Comparison of ENCODE assay signal across 23 mouse cellular contexts in the genomic region with DNA sequence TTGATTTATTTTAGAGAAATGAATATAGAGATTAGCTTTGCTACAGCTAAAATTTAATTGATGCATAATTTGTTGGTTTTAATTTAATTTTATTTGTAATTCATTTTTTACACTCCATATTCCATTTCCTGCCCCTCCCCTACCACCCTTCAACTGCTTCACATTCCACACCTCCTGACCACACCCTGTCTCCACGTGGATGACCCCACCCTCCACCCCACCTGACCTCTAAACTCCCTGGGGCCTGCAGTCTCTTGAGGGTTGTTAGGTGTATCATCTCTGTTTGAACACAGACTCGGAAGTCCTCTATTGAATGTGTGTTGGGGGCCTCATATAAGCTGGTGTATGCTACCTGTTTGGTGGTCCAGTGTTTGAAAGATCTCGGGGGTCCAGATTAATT. TPM values are rescaled to one million over a fixed set of nuclear protein-coding genes. Genes with fewer than 3 reads are reported as not detected.
A peak's percentile ranks its signal among the peaks of the same experiment; 100 is the strongest.
DNase-seq lines count a peak whose midpoint lies in the region; ATAC-seq and TF ChIP-seq lines count a peak whose summit lies in the region.
"Had no signal": no experiment of that assay in that cellular context is flagged by ENCODE, and none has a peak within 500 bp of the region (broad histone marks: within the 10 kb centered on the region; RNA-seq: fewer than 3 reads in every experiment).

No protein-coding gene starts in this region.

- H3K36me3 ChIP-seq in ES-Bruce4 (ENCODE audit: control insufficient read depth, insufficient read depth, low read length, poor library complexity, severe bottlenecking) (peaks cover 19% of the 10 kb centered on the region), ES-E14 (ENCODE audit: control insufficient read depth, insufficient read depth, low read length, poor library complexity, severe bottlenecking) (peaks cover 2% of the 10 kb centered on the region)
- peaks cover 10% of the 10 kb centered on the region; the same call in 1 of the 2 replicates for H3K36me3 ChIP-seq in intestine, embryonic 15.5 days
- H3K36me3 ChIP-seq in midbrain, embryonic 13.5 days: peaks cover 41% of the 10 kb centered on the region

- WGBS in intestine, embryonic 15.5 days: 59% methylated on average over 3 of the region's 3 CpGs
- WGBS in midbrain, embryonic 13.5 days: 80% methylated on average over 3 of the region's 3 CpGs

- H3K4me3 ChIP-seq in ES-Bruce4 (ENCODE audit: low read depth, low read length) (no peak overlapping the region), ES-E14 (ENCODE audit: insufficient read depth in 1 of 2, low read depth in 1 of 2, low read length in 2 of 2, poor library complexity in 1 of 2, severe bottlenecking in 1 of 2) (no peak overlapping the region)
- no peak overlapping the region for H3K4me3 ChIP-seq in intestine, embryonic 15.5 days (replicated peaks)
- no peak overlapping the region for H3K4me3 ChIP-seq in midbrain, embryonic 13.5 days (replicated peaks)
- H3K4me3 ChIP-seq: embryonic facial prominence, embryonic 15.5 days; erythroblast, embryonic 14.5 days; forebrain, embryonic 10.5 days; gastrocnemius, adult 2 months; heart, embryonic 13.5 days; hindbrain, embryonic 13.5 days had no signal

- peak; percentile 81 for TF ChIP-seq EP300 in ES-Bruce4 (IDR thresholded peaks at IDR 0.05; ENCODE audit: insufficient read depth, low read depth, low read length)

- no peak overlapping the region for H3K4me2 ChIP-seq in intestine, embryonic 15.5 days (replicated peaks)
- no peak overlapping the region for H3K4me2 ChIP-seq in midbrain, embryonic 13.5 days (replicated peaks)
- H3K4me2 ChIP-seq: embryonic facial prominence, embryonic 15.5 days; heart, embryonic 13.5 days; hindbrain, embryonic 13.5 days had no signal

- peak; percentile 22 for DNase-seq in ES-E14 (ENCODE audit: low read depth, low spot score)
- no peak for DNase-seq in kidney, postnatal 14 days
- DNase-seq in gastrocnemius, postnatal 14 days: no peak
- DNase-seq: adrenal gland, adult 2 months; adrenal gland, postnatal 25 days; cerebellum, adult 18-20 months; cerebellum, adult 9-11 months; embryo, embryonic 11 days; gastrocnemius, adult 2 months; gastrocnemius, postnatal 36 days; heart, adult 11 months; heart, postnatal 4 days had no signal

- in situ Hi-C loops in ES-E14 (cut with MboI; ENCODE audit: low sequenced_read_pairs in 2 of 2, unreplicated experiment in 2 of 2): no loop called here

- no peaks in the 10 kb centered on the region for H3K9me3 ChIP-seq in ES-Bruce4 (replicated peaks; ENCODE audit: control insufficient read depth, insufficient read depth, low read length, poor library complexity, severe bottlenecking)
- no peaks in the 10 kb centered on the region for H3K9me3 ChIP-seq in ES-E14 (ENCODE audit: control insufficient read depth, insufficient read depth, low read depth, low read length)
- H3K9me3 ChIP-seq in intestine, embryonic 15.5 days: no peaks in the 10 kb centered on the region
- H3K9me3 ChIP-seq in midbrain, embryonic 13.5 days: no peaks in the 10 kb centered on the region
- H3K9me3 ChIP-seq: embryonic facial prominence, embryonic 15.5 days; forebrain, embryonic 10.5 days; heart, embryonic 13.5 days; hindbrain, embryonic 13.5 days had no signal

- no peak overlapping the region for H3K27ac ChIP-seq in ES-Bruce4 (ENCODE audit: insufficient read depth, low read length)
- no peak overlapping the region for H3K27ac ChIP-seq in ES-E14 (ENCODE audit: insufficient read depth, low read depth, low read length, poor library complexity, severe bottlenecking)
- no peak overlapping the region for H3K27ac ChIP-seq in intestine, embryonic 15.5 days
- H3K27ac ChIP-seq in midbrain, embryonic 13.5 days: no peak overlapping the region
- H3K27ac ChIP-seq: embryonic facial prominence, embryonic 15.5 days; forebrain, embryonic 10.5 days; gastrocnemius, adult 2 months; heart, embryonic 13.5 days; hindbrain, embryonic 13.5 days; hindbrain, postnatal 0 days had no signal

- intact Hi-C loops in gastrocnemius, postnatal 14 days (cut with DNase I; ENCODE audit: low total_unique reads): no loop called here

- no peak for TF ChIP-seq POLR2A in ES-Bruce4 (IDR thresholded peaks at IDR 0.05; ENCODE audit: insufficient read depth, low read length)

- peak; percentile 72 for ATAC-seq in intestine, embryonic 15.5 days
- no peak for ATAC-seq in midbrain, embryonic 13.5 days
- ATAC-seq: activated CD4-positive, CD25-positive, alpha-beta regulatory T cell, adult 4 months; forebrain, embryonic 14.5 days; hindbrain, postnatal 0 days had no signal

- no peaks in the 10 kb centered on the region for H3K27me3 ChIP-seq in ES-Bruce4 (ENCODE audit: control insufficient read depth, insufficient read depth, low read length, poor library complexity, severe bottlenecking)
- H3K27me3 ChIP-seq in intestine, embryonic 15.5 days (replicated peaks): no peaks in the 10 kb centered on the region
- H3K27me3 ChIP-seq in midbrain, embryonic 13.5 days: no peaks in the 10 kb centered on the region
- H3K27me3 ChIP-seq: embryonic facial prominence, embryonic 15.5 days; heart, embryonic 13.5 days; hindbrain, embryonic 13.5 days had no signal

- no peaks in the 10 kb centered on the region for H3K4me1 ChIP-seq in ES-Bruce4 (ENCODE audit: control insufficient read depth, insufficient read depth, low read length)
- H3K4me1 ChIP-seq in ES-E14 (ENCODE audit: control insufficient read depth in 2 of 2, insufficient read depth in 2 of 2, low read length in 2 of 2, poor library complexity in 1 of 2): peaks cover 2 to 4% of the 10 kb centered on the region in 2 experiments; a peak in 2 of 4 replicates
- H3K4me1 ChIP-seq in intestine, embryonic 15.5 days (replicated peaks): no peaks in the 10 kb centered on the region
- no peaks in the 10 kb centered on the region for H3K4me1 ChIP-seq in midbrain, embryonic 13.5 days (replicated peaks)
- H3K4me1 ChIP-seq: embryonic facial prominence, embryonic 15.5 days; forebrain, embryonic 10.5 days; heart, embryonic 13.5 days; hindbrain, embryonic 13.5 days had no signal

- TF ChIP-seq CTCF in ES-Bruce4 (IDR thresholded peaks at IDR 0.05; ENCODE audit: low read depth, low read length): no peak

- H3K9ac ChIP-seq in ES-Bruce4 (ENCODE audit: low read depth, poor library complexity, severe bottlenecking) (no peak overlapping the region), ES-E14 (ENCODE audit: insufficient read depth, low read depth, low read length, poor library complexity, severe bottlenecking) (no peak overlapping the region)
- H3K9ac ChIP-seq in intestine, embryonic 15.5 days: no peak overlapping the region
- no peak overlapping the region for H3K9ac ChIP-seq in midbrain, embryonic 13.5 days (replicated peaks)
- H3K9ac ChIP-seq: embryonic facial prominence, embryonic 15.5 days; heart, embryonic 13.5 days; hindbrain, embryonic 13.5 days had no signal

TF ChIP-seq in ES-E14, 5 proteins besides CTCF, POLR2A, EP300 and RAD21:
- TF ChIP-seq MAFK (IDR thresholded peaks at IDR 0.05; ENCODE audit: insufficient read depth, low read depth, low read length): no peak
- no peak for TF ChIP-seq HCFC1 (IDR thresholded peaks at IDR 0.05; ENCODE audit: borderline replicate concordance, insufficient read depth, low read length)

RNA-seq across cellular contexts. Expression of a gene that starts 37.6 kb away (rescaled TPM):
- 109 and 116 TPM in 2 replicates for polyA plus RNA-seq in ES-Bruce4 (2011; ENCODE audit: insufficient read depth, insufficient read length, low read depth, missing spikeins)
- 39.0 and 59.6 TPM in 2 replicates for total RNA-seq in ES-E14 (2012; rRNA removed)
- 53.8 and 59.9 TPM in 2 replicates for polyA plus RNA-seq in intestine, embryonic 15.5 days (2015; fragmentation: Nextera tagmentation; extraction: Ambion mirVana)
- polyA plus RNA-seq in midbrain, embryonic 13.5 days (2015; fragmentation: Nextera tagmentation; extraction: Ambion mirVana): 58.8 and 68.1 TPM in 2 replicates
- 10 to 100 TPM; 31.5 to 35.0 TPM for total RNA-seq in gastrocnemius, postnatal 14 days (2021)

RNA-seq across cellular contexts. Expression of a gene that starts 48.7 kb away (rescaled TPM):
- polyA plus RNA-seq in ES-Bruce4 (2011; ENCODE audit: insufficient read depth, insufficient read length, low read depth, missing spikeins): not detected in 2 replicates
- 0.45 and 0.48 TPM in 2 replicates for total RNA-seq in ES-E14 (2012; rRNA removed)
- 0.42 and 0.49 TPM in 2 replicates for polyA plus RNA-seq in intestine, embryonic 15.5 days (2015; fragmentation: Nextera tagmentation; extraction: Ambion mirVana)
- 1.3 and 1.4 TPM in 2 replicates for polyA plus RNA-seq in midbrain, embryonic 13.5 days (2015; fragmentation: Nextera tagmentation; extraction: Ambion mirVana)
- total RNA-seq in gastrocnemius, postnatal 14 days (2021): 10 to 100 TPM; 53.9 to 62.2 TPM
- total RNA-seq: adrenal gland, adult 2 months; adrenal gland, postnatal 25 days; heart, postnatal 4 days had no signal
- polyA plus RNA-seq: adrenal gland, adult 2 months; erythroblast, embryonic 14.5 days had no signal
